Mouse (Mus musculus): Measurements from ENCODE around the gene Aff4.
"Not testable (repeated sequence)": the region's sequence is repeated elsewhere in the genome, so short reads cannot be mapped to it uniquely, and the experiment has no call there.

Gene Aff4

DNA sequence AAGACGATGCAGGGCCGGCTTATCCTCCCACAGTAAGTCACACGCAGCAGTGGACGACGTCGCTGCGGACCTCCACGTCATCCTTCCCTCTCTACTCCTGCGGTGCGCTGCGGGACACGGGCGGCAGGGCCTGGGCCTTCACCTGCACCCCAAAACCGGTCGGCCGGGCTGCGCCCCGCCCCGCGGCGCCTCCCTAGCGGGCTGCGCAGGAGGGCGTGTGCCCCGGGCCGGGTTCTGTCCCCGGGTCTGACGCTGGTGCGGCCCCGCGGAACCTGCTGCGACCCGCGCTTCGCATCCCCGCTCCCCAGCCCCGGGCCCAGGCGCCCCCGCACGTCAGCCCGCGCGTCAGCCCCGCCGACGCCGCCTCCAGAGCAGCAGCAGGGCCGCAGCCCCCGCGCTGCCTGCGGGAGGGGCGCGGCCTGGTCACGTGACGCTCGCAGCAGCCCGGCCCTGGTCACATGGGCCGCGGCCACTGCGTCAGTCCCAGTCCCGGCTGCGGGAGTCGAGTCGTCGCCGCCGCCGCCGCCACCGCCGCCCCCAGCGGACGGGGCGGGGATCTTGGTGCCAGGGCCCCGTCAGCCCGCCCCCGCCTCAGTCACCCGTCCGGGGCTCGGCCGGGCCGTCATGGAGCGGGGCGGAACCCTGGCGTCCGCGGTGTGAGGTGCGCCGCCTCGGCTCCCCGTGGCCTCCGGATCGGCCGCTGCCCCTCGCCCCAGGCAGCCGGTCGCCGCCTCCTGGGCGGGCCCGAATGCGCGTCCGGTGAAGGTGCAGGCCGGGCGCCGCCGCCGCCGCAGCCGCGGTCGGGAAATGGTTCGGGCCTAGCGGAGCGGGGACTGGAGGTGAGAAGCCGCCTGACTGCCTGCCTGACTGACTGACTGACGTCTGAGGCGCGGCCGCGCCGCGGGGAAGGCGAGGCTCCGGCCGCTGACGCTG is at the start of gene Aff4:
Gene Aff4, plus strand, starts transcription at position 543 of the 933 bp plus-strand sequence.
- peak; percentile 77 for DNase-seq (ENCODE audit: low spot score in 2 of 2)

DNA sequence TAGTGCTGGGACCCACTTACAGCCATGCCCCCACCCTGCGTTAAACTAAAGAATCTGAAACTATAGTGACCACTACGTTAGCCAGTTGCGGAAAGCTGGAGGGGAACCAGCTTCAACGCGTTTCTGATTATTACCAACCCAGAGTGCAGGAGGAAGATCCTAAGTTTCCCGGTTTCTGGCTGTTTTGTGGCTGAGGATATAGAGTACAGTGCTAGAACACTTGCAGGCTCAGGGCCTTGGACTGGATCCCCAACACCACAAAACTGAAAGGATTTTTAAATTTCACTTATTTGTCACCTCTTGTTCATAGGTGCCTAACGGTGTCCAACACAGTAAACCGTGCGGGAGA is 49.5 kb upstream of the Aff4 start:
- DNase-seq (ENCODE audit: low spot score in 2 of 2) = no peak

DNA sequence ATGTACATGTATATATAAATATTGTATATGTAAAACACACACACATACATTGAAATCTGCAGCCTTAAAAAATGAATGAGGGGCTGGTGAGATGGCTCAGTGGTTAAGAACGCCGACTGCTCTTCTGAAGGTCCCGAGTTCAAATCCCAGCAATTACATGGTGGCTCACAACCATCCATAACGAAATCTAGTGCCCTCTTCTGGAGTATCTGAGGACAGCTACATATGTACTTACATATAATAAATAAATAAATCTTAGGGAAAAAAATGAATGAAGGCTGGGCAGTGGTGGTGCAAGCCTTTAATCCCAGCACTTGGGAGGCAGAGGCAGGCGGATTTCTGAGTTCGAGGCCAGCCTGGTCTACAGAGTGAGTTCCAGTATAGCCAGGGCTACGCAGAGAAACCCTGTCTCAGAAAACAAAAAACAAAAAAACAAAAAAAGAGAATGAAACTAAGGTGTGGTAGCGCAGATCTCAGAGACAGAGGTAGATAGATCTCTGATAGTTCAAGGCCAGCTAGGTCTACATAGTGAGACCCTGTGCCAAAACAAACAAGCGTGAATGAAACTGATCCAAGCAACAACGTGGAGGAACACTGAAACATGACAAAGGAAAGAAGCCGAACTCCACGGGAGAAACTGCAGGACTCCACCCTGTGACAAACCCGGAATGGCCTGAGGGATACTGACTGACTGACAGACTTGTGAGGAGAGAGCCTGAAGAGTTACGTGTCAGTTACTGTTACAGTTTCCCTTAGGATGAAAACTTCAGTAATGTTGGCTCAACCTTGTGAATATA is 46.4 kb upstream of the Aff4 start:
- DNase-seq (ENCODE audit: low spot score in 2 of 2) = no peak

DNA sequence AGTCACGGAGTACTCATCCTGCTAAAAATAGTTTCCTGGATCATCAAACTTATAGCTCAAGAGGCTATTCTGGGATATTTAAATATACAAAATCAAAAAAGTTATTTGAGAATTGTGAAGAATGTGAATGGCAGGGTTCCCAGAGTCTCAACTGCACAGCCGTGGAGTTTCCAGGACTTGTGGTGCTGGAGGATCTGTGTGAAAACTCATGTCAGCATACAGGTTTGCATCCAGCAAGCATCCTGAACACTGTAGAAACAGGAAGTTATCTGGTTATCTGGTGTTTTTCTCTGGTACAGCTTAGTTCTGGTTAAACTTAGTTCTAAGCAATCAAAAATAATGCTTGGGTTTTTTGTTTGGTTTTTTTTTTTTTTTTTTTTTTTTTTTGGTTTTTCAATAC is 43.7 kb upstream of the Aff4 start:
- DNase-seq (ENCODE audit: low spot score in 2 of 2) = no peak

DNA sequence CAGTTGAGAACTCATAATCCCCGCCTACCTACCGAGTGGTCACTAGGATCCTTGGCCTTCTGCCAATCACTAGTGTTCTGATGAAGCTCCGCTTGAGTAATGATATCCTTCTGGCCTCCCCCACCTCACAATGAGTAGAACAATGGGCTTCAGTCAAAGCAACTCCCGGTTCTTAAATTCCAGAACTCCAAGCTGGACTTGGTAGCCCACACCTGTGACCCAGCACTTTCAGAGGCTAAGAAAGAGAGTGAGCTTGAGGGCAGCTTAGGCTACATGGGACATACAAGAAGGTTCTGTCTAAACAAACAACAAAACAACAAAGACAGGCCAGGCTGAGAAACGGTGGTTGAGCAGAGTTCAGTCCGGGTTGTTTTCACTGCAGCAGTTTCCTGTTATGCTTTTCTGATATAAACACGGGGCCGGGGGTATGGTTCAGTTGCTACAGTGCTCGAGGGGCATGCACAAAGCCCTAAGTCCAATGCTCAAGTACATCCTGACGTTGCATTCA is 43.0 kb upstream of the Aff4 start:
- no peak for DNase-seq (ENCODE audit: low spot score in 2 of 2)

GRCm38 (mm10) chr11:53308251-53308864 is 42.3 kb upstream of the Aff4 start:
- DNase-seq (ENCODE audit: low spot score in 2 of 2) = no peak

DNA sequence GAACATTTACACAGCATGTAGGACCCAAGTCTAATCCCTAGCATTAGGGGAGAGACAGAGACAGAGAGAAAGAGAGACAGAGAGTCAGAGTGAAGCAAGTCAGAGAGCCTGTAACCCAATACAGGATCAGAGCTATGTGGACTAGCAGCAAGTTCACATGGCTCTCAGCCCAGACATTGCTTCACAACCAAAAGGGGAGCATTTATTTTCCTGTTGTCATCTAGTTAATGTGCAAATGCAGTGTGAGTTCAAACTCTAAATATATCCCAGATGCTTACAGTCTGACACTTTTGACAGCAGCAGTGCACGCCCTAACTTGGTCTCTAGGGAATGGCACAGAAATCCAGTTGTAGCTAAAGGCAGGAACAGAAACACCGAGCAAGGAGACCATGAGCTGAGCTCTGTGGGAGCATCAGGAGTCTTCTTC is 41.7 kb upstream of the Aff4 start:
- DNase-seq (ENCODE audit: low spot score in 2 of 2) = no peak

GRCm38 (mm10) chr11:53311385-53311784 is 39.2 kb upstream of the Aff4 start:
- DNase-seq (ENCODE audit: low spot score in 2 of 2) = no peak

- DNase-seq (ENCODE audit: low spot score in 2 of 2) = not testable (repeated sequence)
Observed at GRCm38 (mm10) chr11:53312823-53313222, 37.8 kb upstream of the Aff4 start.

- no peak for DNase-seq (ENCODE audit: low spot score in 2 of 2)
Observed at GRCm38 (mm10) chr11:53314770-53315173, 35.9 kb upstream of the Aff4 start.

DNA sequence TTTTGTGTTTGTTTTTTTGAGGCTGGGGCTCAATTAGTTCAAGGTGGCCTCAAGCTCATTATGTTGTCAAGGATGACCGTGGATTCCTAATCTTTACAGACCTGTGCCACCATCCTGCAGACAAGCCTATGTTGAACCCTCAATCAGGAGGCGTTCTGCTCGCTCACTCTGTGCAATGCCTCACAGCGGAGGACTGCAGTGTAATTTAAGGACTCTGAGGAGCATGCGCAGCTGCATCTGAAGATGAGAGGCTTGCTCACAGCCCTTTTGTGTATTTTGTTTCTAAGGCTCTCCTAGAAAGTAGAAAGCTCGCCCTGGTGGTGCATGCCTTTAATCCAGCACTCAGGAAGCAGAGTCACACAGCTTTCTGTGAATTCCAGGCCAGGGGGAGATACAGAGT is 33.6 kb upstream of the Aff4 start:
- no peak for DNase-seq (ENCODE audit: low spot score in 2 of 2)

GRCm38 (mm10) chr11:53318041-53318440 is 32.6 kb upstream of the Aff4 start:
- DNase-seq (ENCODE audit: low spot score in 2 of 2) = no peak

DNA sequence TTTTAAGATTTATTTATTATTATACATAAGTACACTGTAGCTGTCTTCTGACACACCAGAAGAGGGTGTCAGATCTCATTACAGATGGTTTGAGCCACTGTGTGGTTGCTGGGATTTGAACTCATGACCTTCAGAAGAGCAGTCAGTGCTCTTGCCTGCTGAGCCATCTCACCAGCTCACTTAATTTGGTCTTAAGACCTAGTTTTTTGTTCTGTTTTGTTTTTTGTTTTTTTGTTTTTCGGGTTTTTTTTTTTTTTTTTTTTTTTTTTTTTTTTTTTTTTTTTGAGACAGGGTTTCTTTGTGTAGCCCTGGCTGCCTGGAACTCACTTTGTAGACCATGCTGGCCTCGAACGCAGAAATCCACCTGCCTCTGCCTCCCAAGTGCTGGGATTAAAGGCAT is 32.1 kb upstream of the Aff4 start:
- not testable (repeated sequence) for DNase-seq (ENCODE audit: low spot score in 2 of 2)

GRCm38 (mm10) chr11:53319867-53320266 is 30.8 kb upstream of the Aff4 start:
- not testable (repeated sequence) for DNase-seq (ENCODE audit: low spot score in 2 of 2)

DNA sequence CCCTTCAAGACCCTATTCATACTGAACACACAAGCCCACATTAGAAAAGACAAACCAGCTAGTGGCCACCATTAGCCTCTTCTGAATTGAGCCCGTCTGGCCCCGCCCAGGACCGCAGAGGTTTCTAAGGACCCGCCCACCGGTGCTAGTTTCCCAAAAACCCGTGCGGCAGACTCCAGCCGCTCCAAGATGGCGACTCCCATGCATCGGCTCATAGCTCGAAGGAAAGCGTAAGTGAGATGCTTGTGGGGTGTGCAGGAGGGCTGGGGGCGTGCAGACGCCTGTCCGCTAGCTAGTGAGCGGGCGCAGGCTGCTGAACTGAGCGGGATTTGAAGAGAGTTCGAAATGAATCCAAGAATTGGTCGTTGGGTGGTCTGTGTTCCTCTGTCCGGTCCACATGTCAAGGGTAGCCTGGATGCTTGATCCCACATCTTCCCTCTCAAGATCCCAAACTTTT is 26.1 kb upstream of the Aff4 start, which contains the start of gene Zcchc10:
Gene Zcchc10, plus strand, starts transcription at position 168 of the 457 bp plus-strand sequence.
- DNase-seq (ENCODE audit: low spot score in 2 of 2) = peak; percentile 61 to 74

GRCm38 (mm10) chr11:53330325-53330724 is 20.3 kb upstream of the Aff4 start:
- DNase-seq (ENCODE audit: low spot score in 2 of 2) = no peak

DNA sequence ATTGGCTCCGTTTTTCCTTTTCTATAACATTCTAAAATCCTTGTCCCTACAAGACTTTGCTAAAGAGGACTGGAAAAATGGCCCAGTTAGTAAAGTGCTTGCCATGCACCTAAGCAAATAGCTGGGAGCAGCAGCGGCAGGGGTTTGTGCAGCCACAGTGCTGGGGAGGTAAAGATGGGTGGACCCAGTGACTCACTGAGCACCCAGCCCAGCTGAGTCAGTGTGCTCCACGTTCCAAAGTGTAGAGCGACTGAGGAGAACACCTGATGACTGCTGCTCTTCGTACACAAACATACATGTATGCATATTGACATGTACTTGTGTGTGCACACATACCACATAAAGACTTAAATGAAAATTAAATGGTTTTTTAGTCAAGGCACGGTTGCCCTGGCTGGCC is 19.5 kb upstream of the Aff4 start:
- DNase-seq (ENCODE audit: low spot score in 2 of 2) = no peak

DNA sequence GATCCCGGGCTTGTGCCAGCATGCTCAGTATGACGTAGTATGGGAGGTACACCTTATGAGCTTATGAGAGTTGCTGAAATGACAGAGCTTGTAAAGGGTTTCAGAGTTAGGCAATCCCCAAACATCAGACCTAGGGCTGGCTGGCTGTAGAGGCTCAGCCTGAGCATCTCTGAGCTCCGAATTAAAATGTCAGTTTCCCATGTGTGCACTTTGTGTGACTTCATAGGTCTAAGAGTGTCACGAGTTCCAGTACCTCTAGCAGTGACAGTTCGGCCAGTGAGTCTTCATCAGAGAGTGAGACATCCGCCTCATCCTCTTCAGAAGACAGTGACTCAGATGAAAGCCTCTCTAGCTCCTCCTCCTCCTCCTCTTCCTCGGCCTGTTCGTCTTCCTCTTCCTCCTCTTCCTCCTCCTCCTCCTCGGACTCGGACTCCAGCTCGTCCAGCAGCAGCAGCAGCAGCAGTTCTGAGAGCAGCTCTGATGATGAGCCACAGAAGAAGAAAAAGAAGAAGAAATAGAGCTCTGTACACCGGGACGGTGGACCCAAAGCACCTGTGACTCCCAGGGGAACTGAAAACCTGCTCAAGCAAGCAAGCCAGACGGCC is 18.5 kb upstream of the Aff4 start:
- DNase-seq (ENCODE audit: low spot score in 2 of 2) = no peak

GRCm38 (mm10) chr11:53335505-53336181 is 15.0 kb upstream of the Aff4 start:
- DNase-seq (ENCODE audit: low spot score in 2 of 2) = no peak

- no peak for DNase-seq (ENCODE audit: low spot score in 2 of 2)
Observed at GRCm38 (mm10) chr11:53336182-53336571, 14.5 kb upstream of the Aff4 start.

DNA sequence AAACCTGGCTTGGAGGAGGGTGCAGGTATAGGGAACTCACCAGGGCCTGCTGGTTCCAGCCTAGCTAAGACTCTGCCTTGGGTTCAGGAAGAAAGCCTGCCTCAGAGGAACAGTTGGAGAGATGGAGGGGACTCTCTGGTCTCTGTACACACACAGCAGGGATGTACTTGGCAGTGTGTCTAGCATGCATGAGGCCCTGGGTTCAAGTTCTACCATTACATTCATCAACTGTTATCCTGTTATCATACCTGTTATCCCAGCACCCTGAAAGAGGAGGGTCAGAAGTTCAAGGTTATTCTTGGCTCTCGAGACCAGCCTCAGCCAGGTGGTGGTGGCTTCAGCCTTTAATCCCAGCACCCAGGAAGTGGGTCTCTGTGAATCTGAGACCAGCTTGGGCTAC is 13.7 kb upstream of the Aff4 start:
- DNase-seq (ENCODE audit: low spot score in 2 of 2) = no peak
